Mouse (Mus musculus) liver, embryonic 15.5 days (tissue): Measurements from ENCODE around the gene Klk8. TPM values are rescaled to one million over a fixed set of nuclear protein-coding genes. Genes with fewer than 3 reads are reported as not detected.

ENCODE experiments used
- ATAC-seq: fragments of 200-750 bp; cut with Nextera tagmentation; 2 replicates; pipeline ENCODE4 v1.8.0; 2017; ENCODE audit warnings: moderate number of reproducible peaks, mild to moderate bottlenecking, moderate library complexity; ENCODE audit not compliant: insufficient read depth
- H3K27ac ChIP-seq: fragments of 300-500 bp; sonication (generic); replicated peaks from 2 replicates; pipeline ENCODE4 v1.5.1; 2015; ENCODE audit warnings: mild to moderate bottlenecking, inconsistent platforms
- H3K27me3 ChIP-seq: fragments of 300-500 bp; sonication (generic); 2 replicates; pipeline ENCODE4 v1.6.1; 2015; ENCODE audit warnings: mild to moderate bottlenecking, inconsistent platforms
- H3K36me3 ChIP-seq: fragments of 300-500 bp; sonication (generic); replicated peaks from 2 replicates; pipeline ENCODE4 v1.6.1; 2015; ENCODE audit warnings: moderate library complexity, mild to moderate bottlenecking, inconsistent platforms
- H3K4me1 ChIP-seq: fragments of 300-500 bp; sonication (generic); replicated peaks from 2 replicates; pipeline ENCODE4 v1.6.1; 2015; ENCODE audit warnings: inconsistent platforms
- H3K4me2 ChIP-seq: fragments of 300-500 bp; sonication (generic); 2 replicates; pipeline ENCODE4 v1.6.1; 2015; ENCODE audit warnings: moderate library complexity, mild to moderate bottlenecking, inconsistent platforms
- H3K4me3 ChIP-seq: fragments of 300-500 bp; sonication (generic); replicated peaks from 2 replicates; pipeline ENCODE4 v1.5.1; 2015; ENCODE audit warnings: mild to moderate bottlenecking, inconsistent platforms
- H3K9ac ChIP-seq: fragments of 300-500 bp; sonication (generic); 2 replicates; pipeline ENCODE4 v1.6.1; 2015; ENCODE audit warnings: moderate library complexity, mild to moderate bottlenecking, inconsistent platforms
- H3K9me3 ChIP-seq: fragments of 300-500 bp; sonication (generic); replicated peaks from 2 replicates; pipeline ENCODE4 v1.6.1; 2016; ENCODE audit warnings: inconsistent platforms
- WGBS: fragments of 180-500 bp; shearing (Covaris S2); methylation state at CpG from one replicate; pipeline ENCODE4 v1.1.7; 2015; ENCODE audit warnings: mixed read lengths; ENCODE audit not compliant: insufficient replicate concordance; 5-methylcytosine and 5-hydroxymethylcytosine counted together
- polyA plus RNA-seq: library from polyadenylated mRNA; unstranded; fragments of >200 nt; fragmentation: Nextera tagmentation; extraction: Ambion mirVana; gene quantifications from 2 replicates; pipeline ENCODE4 v1.2.1, GENCODE M21; 2015

Klk8 gene
- polyA plus RNA-seq, 1 experiment from 2014 or later: 5.1 TPM

DNA sequence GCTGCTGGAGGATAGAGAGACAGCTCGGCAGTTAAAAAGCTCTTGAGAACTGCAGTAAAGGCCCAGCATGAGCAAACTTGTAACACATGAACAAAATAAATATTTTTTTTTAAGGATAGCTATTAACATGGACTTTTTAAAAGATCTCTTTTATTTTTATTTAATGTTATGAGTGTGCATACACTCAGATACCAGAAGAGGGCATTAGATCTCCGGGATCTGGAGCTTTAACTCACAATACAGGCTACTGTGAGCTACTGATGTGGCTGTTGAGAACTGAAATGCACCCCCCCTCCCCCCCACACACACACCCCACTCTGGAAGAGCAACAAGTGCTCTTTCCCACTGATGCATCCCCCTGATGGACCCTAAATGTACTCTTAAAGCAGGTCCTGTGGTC, 8.1 kb upstream of the Klk8 start:
- Histone ChIP-seq H3K4me3 (no peak overlapping the region), H3K36me3 (no peaks in the 10 kb centered on the region), H3K4me2 (no peak overlapping the region), H3K9ac (no peak overlapping the region), H3K27me3 (no peaks in the 10 kb centered on the region), H3K4me1 (no peaks in the 10 kb centered on the region), H3K27ac (no peak overlapping the region), H3K9me3 (no peaks in the 10 kb centered on the region)
- 47% methylated on average over 2 of the region's 2 CpGs for WGBS
- no peak for ATAC-seq

DNA sequence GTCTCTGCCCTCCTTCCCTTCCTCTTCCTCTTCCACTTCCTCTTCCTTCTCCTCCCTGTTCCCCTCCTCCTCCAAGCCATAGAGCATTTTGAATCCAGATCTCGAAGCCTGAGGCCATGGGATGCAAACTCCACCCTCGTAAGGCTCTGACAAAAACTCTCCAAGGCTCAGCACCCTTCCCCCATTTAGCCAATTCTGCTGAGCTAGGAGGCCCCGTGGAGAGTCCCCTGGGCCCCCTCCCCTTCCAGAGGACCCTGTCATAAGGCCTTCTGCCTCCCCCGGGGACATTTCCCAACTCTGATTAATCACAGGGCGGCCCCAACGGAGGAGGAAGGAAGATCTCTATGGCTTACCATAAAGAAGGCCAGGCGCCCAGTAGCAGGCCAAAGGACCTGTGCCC, 5.8 kb upstream of the Klk8 start, which contains the start of gene Klk9:
Gene Klk9, plus strand, starts transcription at position 301 of the 400 bp plus-strand sequence.
- no peak for ATAC-seq
- peaks cover 16% of the 10 kb centered on the region for H3K27me3 ChIP-seq

DNA sequence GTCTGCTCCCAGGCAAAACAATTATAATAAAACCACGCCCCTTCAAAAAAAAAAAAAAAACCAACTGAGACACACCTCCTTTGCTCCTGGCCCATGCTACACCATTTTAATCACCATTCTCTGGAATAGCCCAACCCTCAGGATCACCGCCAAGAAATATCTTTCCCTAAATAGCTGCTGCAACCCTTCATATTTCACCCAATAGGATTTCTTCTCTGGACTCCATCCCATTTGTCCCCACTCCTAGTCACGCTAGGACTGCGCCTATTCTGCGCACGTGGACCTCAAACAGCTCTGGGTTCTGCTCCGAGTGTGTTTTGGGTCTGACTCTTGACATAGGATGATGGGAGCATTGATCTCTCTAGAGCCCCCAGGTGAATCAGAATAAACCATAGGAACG, 1.0 kb upstream of the Klk8 start:
- H3K36me3 ChIP-seq: no peaks in the 10 kb centered on the region
- no peak overlapping the region for H3K4me3 ChIP-seq
- H3K4me2 ChIP-seq: peak overlapping the region; percentile 62; the same call in 1 of the 2 replicates
- WGBS: 13% methylated on average over 8 of the region's 8 CpGs
- ATAC-seq: no peak
- H3K9me3 ChIP-seq: no peaks in the 10 kb centered on the region
- H3K27ac ChIP-seq: no peak overlapping the region
- H3K27me3 ChIP-seq: peaks cover 30% of the 10 kb centered on the region
- H3K4me1 ChIP-seq: peaks cover 3% of the 10 kb centered on the region; the same call in 1 of the 2 replicates
- H3K9ac ChIP-seq: no peak overlapping the region

More for the DNA sequence above, 5.8 kb upstream of the Klk8 start, which contains the start of gene Klk9:
- Histone ChIP-seq H3K9me3 (no peaks in the 10 kb centered on the region), H3K36me3 (no peaks in the 10 kb centered on the region), H3K9ac (no peak within 1 kb of the TSS), H3K4me3 (no peak within 1 kb of the TSS), H3K27ac (no peak within 1 kb of the TSS), H3K4me2 (no peak within 1 kb of the TSS), H3K4me1 (no peaks in the 10 kb centered on the region)
- 52% methylated on average over 7 of the region's 7 CpGs for WGBS

DNA sequence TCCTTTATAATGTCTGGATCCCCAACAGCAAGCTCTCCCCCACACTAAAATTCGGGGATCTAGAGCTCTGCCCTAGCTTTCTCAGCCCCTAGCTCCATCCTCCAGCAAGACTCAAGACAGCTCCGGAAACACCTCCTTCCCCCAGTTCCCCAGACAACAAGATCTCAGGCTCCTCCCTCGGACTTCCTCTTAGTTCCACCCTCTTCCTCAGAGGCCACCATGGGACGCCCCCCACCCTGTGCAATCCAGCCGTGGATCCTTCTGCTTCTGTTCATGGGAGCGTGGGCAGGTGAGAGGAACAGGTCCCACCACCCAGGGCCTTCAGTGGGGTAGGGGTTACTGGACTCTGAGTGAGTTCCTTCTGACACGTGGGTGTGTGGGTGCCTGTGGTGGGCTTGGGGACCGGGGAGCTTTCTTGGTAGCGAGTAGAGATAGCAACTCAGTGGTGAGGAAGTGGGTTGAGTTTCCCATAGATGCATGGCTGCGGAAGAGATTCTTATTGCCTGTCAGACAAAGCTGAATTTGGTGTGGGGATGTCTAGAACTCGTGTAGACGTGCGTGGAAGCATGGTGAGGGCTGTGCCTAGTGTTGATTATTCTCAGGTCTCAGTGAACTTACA, 576 bp downstream of the Klk8 start:
- Histone ChIP-seq H3K4me2 (peak overlapping the region; percentile 62), H3K27ac (no peak overlapping the region), H3K36me3 (no peaks in the 10 kb centered on the region), H3K4me1 (peaks cover 3% of the 10 kb centered on the region; the same call in 1 of the 2 replicates), H3K9me3 (no peaks in the 10 kb centered on the region), H3K27me3 (peaks cover 30% of the 10 kb centered on the region), H3K4me3 (peak overlapping the region; percentile 41), H3K9ac (no peak overlapping the region)
- ATAC-seq: no peak
- WGBS: 7% methylated on average over 13 of the region's 13 CpGs

DNA sequence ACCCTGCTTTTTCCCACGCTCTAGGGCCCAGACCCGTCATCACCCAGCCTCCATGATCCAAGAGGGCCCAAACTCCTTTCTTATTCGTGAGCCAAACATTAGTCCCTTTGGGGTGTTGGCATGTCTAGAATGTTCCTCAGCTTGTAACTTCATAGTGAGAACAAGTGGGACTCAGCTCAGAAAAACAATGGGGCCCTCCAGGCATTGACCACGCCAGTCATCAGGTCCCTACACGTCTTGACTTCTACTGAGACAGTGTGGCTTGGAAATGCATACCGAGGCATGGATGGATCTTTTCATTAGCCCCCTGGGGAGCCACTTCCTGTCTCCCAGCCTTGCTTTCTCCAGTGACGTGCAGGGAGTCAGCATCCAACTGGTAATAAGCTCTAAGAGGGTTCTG, 2.5 kb downstream of the Klk8 start:
- no peak overlapping the region for H3K4me3 ChIP-seq
- WGBS: 56% methylated on average over 7 of the region's 7 CpGs
- peaks cover 30% of the 10 kb centered on the region for H3K27me3 ChIP-seq

DNA sequence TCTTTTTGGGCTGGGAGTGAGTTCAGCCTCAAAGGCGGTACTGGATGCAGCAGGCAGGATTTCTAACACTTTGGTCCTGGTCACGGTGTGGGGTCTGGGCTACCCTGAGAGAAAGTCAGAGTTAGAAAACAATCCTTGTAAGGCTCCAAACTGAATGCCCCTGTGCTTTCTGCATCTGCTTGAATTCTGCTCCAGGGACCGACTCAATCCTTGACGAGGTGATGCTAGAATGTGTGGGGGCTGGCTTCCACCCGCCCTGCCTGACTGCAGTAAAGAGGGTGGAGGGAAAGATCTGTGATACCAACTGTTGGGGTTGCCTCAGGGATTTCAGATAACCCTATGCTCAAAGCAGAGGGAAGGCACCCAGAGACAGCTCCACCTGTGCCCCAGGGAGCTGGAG, 13.6 kb downstream of the Klk8 start, which contains the start of gene Klk7:
Gene Klk7, plus strand, starts transcription at position 301 of the 400 bp plus-strand sequence.
- Histone ChIP-seq H3K4me3 (no peak within 1 kb of the TSS), H3K36me3 (no peaks in the 10 kb centered on the region), H3K27ac (no peak within 1 kb of the TSS), H3K4me2 (no peak within 1 kb of the TSS), H3K4me1 (no peaks in the 10 kb centered on the region), H3K9ac (no peak within 1 kb of the TSS), H3K9me3 (no peaks in the 10 kb centered on the region), H3K27me3 (no peaks in the 10 kb centered on the region)
- ATAC-seq: no peak
- 40% methylated on average over 5 of the region's 5 CpGs for WGBS

More for the DNA sequence above, 2.5 kb downstream of the Klk8 start:
- Histone ChIP-seq H3K36me3 (no peaks in the 10 kb centered on the region), H3K9me3 (no peaks in the 10 kb centered on the region), H3K4me1 (peaks cover 3% of the 10 kb centered on the region; the same call in 1 of the 2 replicates), H3K4me2 (no peak overlapping the region), H3K27ac (no peak overlapping the region), H3K9ac (no peak overlapping the region)
- no peak for ATAC-seq

DNA sequence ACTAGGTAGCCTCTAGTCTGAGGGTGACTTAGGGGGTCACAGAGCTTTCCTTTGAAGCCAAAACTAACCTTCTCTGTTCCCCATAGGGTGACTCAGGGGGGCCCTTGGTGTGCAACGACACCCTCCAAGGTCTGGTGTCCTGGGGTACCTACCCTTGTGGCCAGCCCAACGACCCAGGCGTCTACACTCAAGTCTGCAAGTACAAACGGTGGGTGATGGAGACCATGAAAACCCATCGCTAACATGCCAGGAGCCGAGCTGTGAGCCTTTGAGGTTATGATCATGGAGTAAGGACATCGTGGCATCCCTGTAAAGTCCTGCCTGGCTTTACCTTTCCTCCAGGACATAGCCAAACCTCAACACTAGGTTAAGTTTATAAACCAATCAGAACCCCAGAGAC, 17.8 kb downstream of the Klk8 start:
- no peak for ATAC-seq
- no peak overlapping the region for H3K4me3 ChIP-seq
- no peak overlapping the region for H3K9ac ChIP-seq
- no peaks in the 10 kb centered on the region for H3K4me1 ChIP-seq
- WGBS: 59% methylated on average over 7 of the region's 7 CpGs
- no peaks in the 10 kb centered on the region for H3K9me3 ChIP-seq
- H3K27ac ChIP-seq: no peak overlapping the region
- no peaks in the 10 kb centered on the region for H3K36me3 ChIP-seq
- no peak overlapping the region for H3K4me2 ChIP-seq
- H3K27me3 ChIP-seq: no peaks in the 10 kb centered on the region

DNA sequence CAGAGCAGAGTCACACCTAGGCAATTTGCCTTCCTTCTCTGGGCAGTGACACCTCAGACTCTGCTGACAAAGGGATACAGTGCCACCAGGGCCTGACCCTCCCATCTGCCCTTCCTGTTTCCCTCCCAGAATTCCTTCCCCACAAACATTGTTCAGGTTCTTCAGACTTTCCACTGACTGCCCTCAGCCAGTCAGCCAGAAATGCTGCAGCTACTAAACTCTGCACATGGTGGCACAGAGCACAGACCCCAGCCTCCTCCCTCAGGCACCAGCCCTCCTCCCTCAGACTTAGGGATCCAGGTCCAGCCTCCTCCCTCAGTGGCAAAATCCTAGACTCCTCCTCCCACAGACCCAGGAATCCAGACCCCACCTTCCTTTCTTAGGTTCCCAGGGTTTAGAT, 19.4 kb downstream of the Klk8 start:
- no peaks in the 10 kb centered on the region for H3K9me3 ChIP-seq
- no peaks in the 10 kb centered on the region for H3K4me1 ChIP-seq
- no peaks in the 10 kb centered on the region for H3K36me3 ChIP-seq
- no peak overlapping the region for H3K4me3 ChIP-seq
- no peak overlapping the region for H3K4me2 ChIP-seq
- H3K9ac ChIP-seq: no peak overlapping the region
- ATAC-seq: no peak
- H3K27me3 ChIP-seq: no peaks in the 10 kb centered on the region
- H3K27ac ChIP-seq: no peak overlapping the region

DNA sequence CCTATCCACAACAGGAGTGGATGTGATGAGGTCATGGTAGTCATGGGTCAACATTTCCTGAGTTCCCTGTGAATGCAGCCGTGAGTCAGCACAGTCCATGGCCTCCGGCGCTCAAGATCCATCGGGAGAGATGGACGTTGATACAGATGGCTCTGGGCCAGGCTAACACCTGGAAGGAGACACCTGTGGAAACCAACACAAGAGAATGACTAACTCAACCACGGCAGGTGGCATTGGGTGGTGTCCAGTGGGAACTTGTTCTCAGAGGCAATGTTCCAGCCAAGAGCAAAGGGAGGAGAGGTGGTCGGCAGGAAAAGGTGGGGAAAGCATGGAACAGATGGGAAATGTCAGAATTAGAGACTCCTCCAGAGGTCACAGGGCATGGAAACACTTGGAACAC, 24.2 kb downstream of the Klk8 start:
- no peak for ATAC-seq
- Histone ChIP-seq H3K4me1 (no peaks in the 10 kb centered on the region), H3K4me3 (no peak overlapping the region), H3K27ac (no peak overlapping the region), H3K9ac (no peak overlapping the region), H3K27me3 (no peaks in the 10 kb centered on the region), H3K4me2 (no peak overlapping the region), H3K9me3 (no peaks in the 10 kb centered on the region), H3K36me3 (no peaks in the 10 kb centered on the region)
- 75% methylated on average over 7 of the region's 7 CpGs for WGBS

DNA sequence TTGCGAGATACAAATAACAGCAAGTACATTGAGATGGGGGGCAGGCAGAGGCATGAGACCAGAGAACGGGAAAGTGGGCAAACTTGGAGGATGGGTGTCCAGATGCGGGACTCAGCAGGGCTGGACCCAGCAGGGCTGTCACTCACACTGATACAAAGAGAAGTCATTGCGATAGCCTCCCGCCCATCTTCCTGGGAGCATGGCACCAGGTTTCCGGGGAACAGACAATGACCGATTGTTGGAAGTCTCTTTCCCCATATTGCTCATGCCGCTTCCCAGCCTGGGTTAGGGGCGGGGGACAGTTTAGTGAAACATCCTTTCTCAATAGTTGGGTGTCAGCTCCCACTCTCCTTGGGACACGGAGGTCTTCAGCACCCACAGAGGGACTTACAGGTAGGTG, 26.8 kb downstream of the Klk8 start, which contains the start of gene Klk6:
Gene Klk6, plus strand, starts transcription at position 301 of the 400 bp plus-strand sequence.
- H3K4me3 ChIP-seq: no peak within 1 kb of the TSS
- WGBS: 66% methylated on average over 10 of the region's 10 CpGs

DNA sequence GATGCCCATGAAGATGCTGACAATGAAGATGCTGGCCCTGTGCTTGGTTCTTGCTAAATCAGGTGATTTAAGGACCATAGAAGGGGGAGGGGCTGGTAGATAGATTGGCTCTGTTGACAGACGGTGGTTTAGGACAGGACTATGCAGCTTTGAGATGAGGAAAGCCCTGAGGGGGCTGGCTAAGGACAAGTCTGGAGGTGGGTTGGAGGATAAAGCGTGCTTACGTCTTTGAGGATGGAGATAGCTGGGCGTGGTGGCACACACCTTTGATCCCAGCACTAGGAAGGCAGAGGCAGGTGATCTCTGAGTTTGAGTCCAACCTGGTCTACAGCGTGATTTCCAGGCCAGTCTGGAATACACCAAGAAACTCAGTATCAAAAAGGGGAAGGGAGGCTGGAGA, 28.7 kb downstream of the Klk8 start:
- Histone ChIP-seq H3K27ac (no peak overlapping the region), H3K4me1 (no peaks in the 10 kb centered on the region)

More for the DNA sequence above, 26.8 kb downstream of the Klk8 start, which contains the start of gene Klk6:
- Histone ChIP-seq H3K4me1 (no peaks in the 10 kb centered on the region), H3K27ac (no peak within 1 kb of the TSS), H3K9me3 (no peaks in the 10 kb centered on the region), H3K9ac (no peak within 1 kb of the TSS), H3K27me3 (no peaks in the 10 kb centered on the region), H3K4me2 (no peak within 1 kb of the TSS), H3K36me3 (no peaks in the 10 kb centered on the region)
- no peak for ATAC-seq

DNA sequence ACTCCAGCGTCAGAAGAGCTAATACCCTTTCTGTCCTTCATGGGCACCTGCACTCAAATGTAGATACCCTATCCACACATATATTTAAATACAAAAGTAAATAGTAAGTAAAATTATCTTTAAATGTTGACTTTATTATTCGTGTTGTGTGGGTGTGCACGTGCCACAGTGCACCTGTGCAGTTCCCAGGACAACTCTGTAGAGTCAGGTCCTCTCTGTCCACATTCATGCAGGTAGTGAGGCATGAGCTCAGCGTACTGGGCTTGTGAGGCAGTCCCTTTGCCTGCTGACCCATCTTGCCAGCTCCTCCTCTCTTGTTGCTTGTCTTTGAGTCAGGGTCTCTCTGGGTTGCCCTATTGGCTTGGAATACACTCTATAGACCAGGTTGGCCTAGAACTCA, 30.3 kb downstream of the Klk8 start:
- no peak overlapping the region for H3K9ac ChIP-seq
- H3K27me3 ChIP-seq: no peaks in the 10 kb centered on the region
- 51% methylated on average over 4 of the region's 4 CpGs for WGBS
- H3K4me3 ChIP-seq: no peak overlapping the region
- H3K4me1 ChIP-seq: no peaks in the 10 kb centered on the region
- no peak for ATAC-seq
- H3K27ac ChIP-seq: no peak overlapping the region
- H3K9me3 ChIP-seq: no peaks in the 10 kb centered on the region
- no peak overlapping the region for H3K4me2 ChIP-seq
- H3K36me3 ChIP-seq: no peaks in the 10 kb centered on the region

More for the DNA sequence above, 28.7 kb downstream of the Klk8 start:
- Histone ChIP-seq H3K4me3 (no peak overlapping the region), H3K36me3 (no peaks in the 10 kb centered on the region), H3K4me2 (no peak overlapping the region), H3K27me3 (no peaks in the 10 kb centered on the region), H3K9me3 (no peaks in the 10 kb centered on the region), H3K9ac (no peak overlapping the region)
- no peak for ATAC-seq
- 58% methylated on average over 5 of the region's 5 CpGs for WGBS
